Mouse (Mus musculus): ENCODE data around the gene Tuba3a.

GRCm38 (mm10) chr6:125323547-125323946 lies 37.7 kb upstream of the Tuba3a start:
- no peak for TF ChIP-seq ZC3H11A (IDR thresholded peaks at IDR 0.05; ENCODE audit: borderline replicate concordance, low read depth, low read length)
- TF ChIP-seq MAFK (IDR thresholded peaks at IDR 0.05; ENCODE audit: insufficient read depth, low read depth, low read length), result no peak
- TF ChIP-seq ZNF384 (IDR thresholded peaks at IDR 0.05; ENCODE audit: low read depth, low read length), result no peak
- no peak for TF ChIP-seq HCFC1 (IDR thresholded peaks at IDR 0.05; ENCODE audit: borderline replicate concordance, insufficient read depth, low read length)
- no peak for TF ChIP-seq CHD2 (IDR thresholded peaks at IDR 0.05; ENCODE audit: low read depth, low read length)

Measured in ES-E14 (cell line).